Mouse (Mus musculus): ENCODE results near the gene Pik3cg.

DNA sequence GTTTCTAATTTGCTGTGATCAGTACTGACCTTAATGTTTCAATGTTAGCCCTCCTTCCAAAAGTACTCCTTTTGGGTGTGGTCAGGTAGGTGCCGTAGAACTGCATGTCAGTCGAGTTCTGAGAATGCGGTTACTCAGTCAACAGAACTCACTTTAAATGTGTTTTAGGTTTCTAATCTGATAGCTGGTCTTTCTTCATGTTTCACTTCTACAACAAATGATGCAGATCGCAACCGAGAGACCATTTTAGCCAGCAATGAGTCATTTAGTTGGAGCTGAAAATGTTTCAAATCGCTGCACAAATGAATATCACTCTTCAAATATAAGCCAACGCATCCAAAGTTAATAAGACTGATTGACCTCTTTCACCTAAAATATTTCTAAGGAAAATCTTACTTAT is 6.5 kb downstream of the Pik3cg start:
- TF ChIP-seq POLR2A (IDR thresholded peaks at IDR 0.05; ENCODE audit: insufficient read length, low read depth) (no peak), MAX (IDR thresholded peaks at IDR 0.05; ENCODE audit: low read depth) (no peak), TCF12 (IDR thresholded peaks at IDR 0.05; ENCODE audit: insufficient read depth, poor library complexity, severe bottlenecking) (no peak), E2F4 (IDR thresholded peaks at IDR 0.05; ENCODE audit: insufficient read depth) (no peak), CEBPB (IDR thresholded peaks at IDR 0.05; ENCODE audit: insufficient read depth, poor library complexity, severe bottlenecking) (no peak), POLR2AphosphoS2 (IDR thresholded peaks at IDR 0.05; ENCODE audit: insufficient read length, low read depth) (no peak), USF1 (IDR thresholded peaks at IDR 0.05; ENCODE audit: low read depth) (no peak), MYOG (IDR thresholded peaks at IDR 0.05; ENCODE audit: control insufficient read depth in 1 of 3, insufficient read depth in 1 of 3, insufficient read length in 2 of 3, low read depth in 2 of 3) (no peak), TCF3 (IDR thresholded peaks at IDR 0.05; ENCODE audit: insufficient read length, low read depth) (no peak), SRF (IDR thresholded peaks at IDR 0.05; ENCODE audit: control insufficient read depth, insufficient read length, low read depth) (no peak), REST (IDR thresholded peaks at IDR 0.05; ENCODE audit: insufficient read depth, insufficient read length) (no peak)

Measured in myocyte (in vitro differentiated cells).